Mouse (Mus musculus) spleen, adult 2 months (tissue): ENCODE data around the gene Neurod2. TPM values are rescaled to one million over a fixed set of nuclear protein-coding genes. Genes with fewer than 3 reads are reported as not detected.

Source experiments
- DNase-seq, 2 experiments: peaks; one replicate each; pipeline versions ENCODE4 v3.0.0 to v3.0.0-alpha.2; 2012 to 2021; ENCODE audit warnings: low spot score in 2 of 2, low read depth in 1 of 2
- H3K27ac ChIP-seq: fragments of 200-500 bp; 2 replicates; pipeline ENCODE4 v1.5.1; 2012; ENCODE audit warnings: low read length, inconsistent platforms; ENCODE audit not compliant: insufficient read depth
- H3K27me3 ChIP-seq: fragments of 200-500 bp; 2 replicates; pipeline ENCODE4 v1.6.1; 2012; ENCODE audit warnings: mild to moderate bottlenecking, moderate library complexity, low read length, inconsistent platforms; ENCODE audit not compliant: control insufficient read depth, insufficient read depth
- H3K36me3 ChIP-seq: fragments of 200-500 bp; 2 replicates; pipeline ENCODE4 v1.6.1; 2012; ENCODE audit warnings: mild to moderate bottlenecking, low read length, inconsistent platforms; ENCODE audit not compliant: control insufficient read depth, insufficient read depth
- H3K4me1 ChIP-seq: fragments of 200-500 bp; 2 replicates; pipeline ENCODE4 v1.6.1; 2011; ENCODE audit warnings: inconsistent platforms; ENCODE audit not compliant: control insufficient read depth, insufficient read depth, insufficient read length
- H3K4me3 ChIP-seq: fragments of 200-500 bp; 2 replicates; pipeline ENCODE4 v1.5.1; 2011; ENCODE audit warnings: mild to moderate bottlenecking, inconsistent platforms; ENCODE audit not compliant: insufficient read depth, insufficient read length; ENCODE audit errors: extremely low read depth
- CTCF ChIP-seq: fragments of 200-500 bp; IDR thresholded peaks from 2 replicates; pipeline ENCODE4 v1.5.1; 2011; ENCODE audit warnings: mild to moderate bottlenecking, inconsistent platforms; ENCODE audit not compliant: insufficient read depth, insufficient read length, insufficient replicate concordance; ENCODE audit errors: extremely low read depth
- POLR2A ChIP-seq: fragments of 200-500 bp; IDR thresholded peaks from 2 replicates; pipeline ENCODE4 v1.6.1; 2011; ENCODE audit warnings: low read depth, low read length, inconsistent platforms
- WGBS: fragments of 180-500 bp; shearing (Covaris S2); methylation state at CpG from one replicate; pipeline ENCODE4 v1.1.7; 2018; 5-methylcytosine and 5-hydroxymethylcytosine counted together
- polyA plus RNA-seq: library from polyadenylated mRNA; depleted of rRNA; stranded (reverse); fragments of >200 nt; gene quantifications from 2 replicates; pipeline ENCODE4 v1.2.3, GENCODE M21; 2012

The Neurod2 gene
- polyA plus RNA-seq, 1 experiment: not detected

DNA sequence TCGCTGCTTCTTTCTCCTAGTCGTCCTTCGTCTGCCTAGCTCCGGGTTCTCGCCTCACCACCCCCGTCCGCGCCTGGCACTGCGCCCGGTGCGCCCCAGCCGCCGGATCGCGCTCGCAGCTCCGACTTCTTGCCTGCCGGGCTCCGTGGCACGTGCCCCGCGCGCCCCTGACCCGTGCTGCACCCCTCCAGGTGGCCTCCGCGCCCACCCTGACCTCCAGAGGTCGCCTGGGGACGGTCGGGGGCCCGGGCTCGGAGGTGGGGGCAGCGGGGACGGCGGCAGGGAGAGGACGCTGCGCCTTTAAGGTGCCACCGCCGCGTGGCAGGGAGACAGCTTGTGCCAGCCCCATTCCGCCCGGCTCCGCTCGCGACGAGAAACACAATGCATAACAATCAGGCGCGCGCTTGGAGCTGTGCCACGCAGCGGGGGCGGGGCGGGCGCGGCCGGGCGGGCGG is 9.1 kb upstream of the Neurod2 start:
- WGBS: 2% methylated on average over 45 of the region's 57 CpGs
- Histone ChIP-seq H3K4me3 (peak overlapping the region; percentile 36; the same call in 1 of the 2 replicates), H3K36me3 (no peaks in the 10 kb centered on the region), H3K4me1 (peaks cover 14% of the 10 kb centered on the region), H3K27me3 (peaks cover 29% of the 10 kb centered on the region), H3K27ac (no peak overlapping the region)
- DNase-seq: no peak
- TF ChIP-seq CTCF: no peak

DNA sequence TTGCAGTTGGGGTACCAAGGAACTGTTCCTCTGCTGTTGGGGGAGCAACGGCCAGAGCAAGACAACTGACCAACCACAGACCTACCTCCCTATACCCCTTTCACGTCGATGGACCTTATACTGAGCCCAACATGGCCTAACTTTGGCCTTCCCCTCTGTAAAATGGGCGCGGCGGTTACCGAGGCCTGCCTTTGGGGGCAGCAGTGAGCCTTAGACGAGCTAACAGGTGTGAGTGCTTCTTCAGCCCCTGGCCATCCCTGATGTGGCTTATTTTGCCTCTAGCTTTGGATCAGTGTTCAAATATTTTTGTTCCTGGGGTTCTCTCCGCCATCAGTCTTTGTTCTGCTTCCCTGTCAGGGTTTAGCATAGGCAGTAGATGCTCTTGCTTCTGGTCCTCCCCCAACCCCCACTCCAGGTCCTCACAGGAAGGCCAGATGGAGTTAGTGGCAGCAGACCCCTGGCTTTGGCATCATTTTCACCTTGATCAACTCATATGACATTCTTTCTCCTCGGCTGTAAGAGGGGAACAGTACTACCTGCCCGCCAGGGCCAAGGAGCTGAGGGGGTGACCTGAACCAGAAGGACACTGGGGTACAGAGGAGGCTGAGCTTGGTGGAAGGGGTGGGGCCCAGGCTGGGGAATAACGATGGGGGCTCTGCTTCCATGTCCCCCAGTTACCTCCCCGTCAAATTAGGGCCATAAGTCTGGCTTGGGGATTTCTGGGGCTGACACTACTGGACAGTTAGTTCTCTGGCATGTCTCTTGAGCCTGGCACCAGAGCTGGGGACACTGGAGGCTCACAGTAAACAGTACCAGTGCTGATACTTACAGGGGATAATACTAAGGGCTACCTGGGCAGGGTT is 7.0 kb upstream of the Neurod2 start:
- 24% methylated on average over 13 of the region's 13 CpGs for WGBS
- Histone ChIP-seq H3K27ac (no peak overlapping the region), H3K36me3 (no peaks in the 10 kb centered on the region), H3K4me1 (peaks cover 14% of the 10 kb centered on the region), H3K4me3 (no peak overlapping the region), H3K27me3 (peaks cover 29% of the 10 kb centered on the region)
- TF ChIP-seq CTCF: peak; percentile 52; the same call in 1 of the 2 replicates
- TF ChIP-seq POLR2A: no peak
- DNase-seq: peak in 1 of 2 experiments; percentile 51

DNA sequence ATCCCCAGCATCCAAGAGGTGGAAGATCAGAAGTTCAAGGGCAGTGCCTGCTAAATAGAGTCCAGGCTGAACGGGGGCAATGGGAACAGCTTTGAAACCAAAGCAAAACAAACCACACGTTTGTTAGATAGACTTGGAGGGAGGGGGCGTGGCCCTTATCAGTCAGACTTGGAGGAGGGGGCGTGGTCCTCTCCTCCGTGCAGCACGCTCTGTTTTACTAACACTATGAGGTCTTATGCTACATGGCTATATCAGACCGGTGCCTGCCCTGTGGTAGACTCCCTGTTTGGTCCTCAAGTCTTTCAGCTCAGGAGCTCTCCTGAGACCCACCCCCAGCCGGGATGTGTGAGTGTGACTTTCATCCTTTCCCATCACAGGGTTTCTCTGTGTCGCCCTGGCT is 5.8 kb upstream of the Neurod2 start:
- Histone ChIP-seq H3K4me1 (peaks cover 13% of the 10 kb centered on the region), H3K27ac (no peak overlapping the region), H3K27me3 (peaks cover 29% of the 10 kb centered on the region), H3K4me3 (no peak overlapping the region), H3K36me3 (no peaks in the 10 kb centered on the region)
- WGBS: 13% methylated on average over 9 of the region's 9 CpGs
- DNase-seq: no peak
- TF ChIP-seq POLR2A (no peak), CTCF (no peak)

DNA sequence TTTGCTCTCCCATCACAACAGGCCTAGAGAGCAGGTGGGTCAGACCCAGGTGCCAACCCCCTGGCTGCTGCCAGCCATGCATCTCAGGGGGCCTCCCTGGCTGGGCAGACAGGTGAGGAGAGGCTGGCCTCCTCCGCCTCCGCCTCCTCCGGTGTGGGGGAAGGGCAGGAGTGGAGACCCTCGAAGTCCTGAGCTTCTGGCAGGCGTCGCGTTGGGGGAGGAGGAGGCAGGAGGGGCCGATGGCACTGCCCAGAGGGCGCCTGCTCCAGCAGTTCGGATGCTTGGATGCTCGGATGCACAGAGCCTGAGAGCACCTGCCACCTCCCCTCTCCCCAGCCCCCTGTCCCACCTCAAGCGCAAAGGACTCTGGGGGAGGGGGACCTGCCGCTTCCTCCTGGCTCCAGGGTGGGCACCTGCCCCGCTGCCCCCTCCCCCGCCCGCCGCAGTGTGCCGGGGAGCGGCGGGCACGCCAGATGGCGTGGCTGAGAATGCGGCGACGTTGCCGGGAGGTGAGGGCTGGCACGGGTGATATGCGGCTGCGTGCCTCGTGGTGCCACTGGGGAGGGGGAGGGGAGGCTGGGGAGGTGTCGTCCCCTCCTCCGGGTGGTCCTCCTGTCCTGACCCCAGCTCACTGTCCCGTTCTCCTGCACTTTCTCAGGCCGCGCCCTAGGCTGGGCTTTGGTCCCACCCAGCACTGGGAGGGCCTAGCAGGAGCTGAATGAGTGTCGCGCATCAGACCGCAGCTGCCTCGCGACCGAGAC is 4.7 kb upstream of the Neurod2 start:
- Histone ChIP-seq H3K27me3 (peaks cover 31% of the 10 kb centered on the region), H3K27ac (no peak overlapping the region), H3K4me3 (no peak overlapping the region), H3K4me1 (peaks cover 10% of the 10 kb centered on the region), H3K36me3 (no peaks in the 10 kb centered on the region)
- 5% methylated on average over 37 of the region's 41 CpGs for WGBS
- DNase-seq: no peak
- TF ChIP-seq CTCF (no peak), POLR2A (no peak)

DNA sequence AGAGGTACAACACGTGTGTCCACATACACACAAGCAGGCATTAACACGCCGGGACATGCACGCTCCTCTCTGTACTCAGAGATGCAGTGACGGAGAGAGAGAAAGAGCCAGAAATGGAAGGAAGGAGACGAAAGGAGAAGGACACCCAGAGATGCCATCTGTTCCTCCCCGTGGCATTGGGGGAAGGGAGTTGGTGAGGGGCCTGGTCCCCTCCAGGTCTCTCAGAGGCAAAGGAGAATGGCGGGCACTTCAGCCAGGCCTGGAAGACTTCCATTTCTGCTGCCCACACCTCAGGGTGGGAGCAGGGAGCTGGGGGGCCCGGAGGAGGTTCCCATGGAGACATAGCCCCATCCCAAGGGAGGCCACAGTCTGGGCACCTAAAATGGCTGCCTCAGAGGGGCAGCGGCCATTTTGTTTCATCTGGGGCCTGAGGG is 3.8 kb upstream of the Neurod2 start:
- 76% methylated on average over 10 of the region's 10 CpGs for WGBS
- H3K4me3 ChIP-seq: no peak overlapping the region
- no peak for DNase-seq
- peaks cover 6% of the 10 kb centered on the region for H3K4me1 ChIP-seq
- no peak for TF ChIP-seq CTCF
- TF ChIP-seq POLR2A: no peak
- H3K27me3 ChIP-seq: peaks cover 32% of the 10 kb centered on the region
- no peaks in the 10 kb centered on the region for H3K36me3 ChIP-seq
- H3K27ac ChIP-seq: no peak overlapping the region

DNA sequence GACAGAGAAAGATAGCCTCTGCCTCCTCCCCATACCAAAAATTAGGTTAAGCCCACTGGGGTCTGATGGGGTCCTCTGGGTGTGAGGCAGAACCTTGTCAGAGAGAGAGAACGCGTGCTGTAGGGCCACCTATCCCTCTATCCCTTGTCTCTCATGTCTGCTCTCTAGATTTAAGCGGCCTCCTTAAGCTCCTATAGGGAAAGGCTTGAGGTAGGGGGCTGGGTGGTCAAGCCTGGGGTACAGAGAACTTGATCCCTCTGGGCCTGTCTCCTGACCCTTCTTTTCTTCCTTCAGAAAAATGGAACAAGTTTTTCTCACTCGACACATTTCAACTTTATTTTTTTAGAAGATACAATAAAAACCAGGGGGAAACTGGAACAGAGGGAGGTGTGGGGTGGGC is 3.4 kb upstream of the Neurod2 start:
- H3K4me1 ChIP-seq: peaks cover 10% of the 10 kb centered on the region
- peaks cover 34% of the 10 kb centered on the region for H3K27me3 ChIP-seq
- whole genome bisulfite sequencing: 69% methylated on average over 4 of the region's 4 CpGs

More for the DNA sequence above, 3.4 kb upstream of the Neurod2 start:
- H3K4me3 ChIP-seq: no peak overlapping the region
- no peak for DNase-seq
- no peaks in the 10 kb centered on the region for H3K36me3 ChIP-seq
- TF ChIP-seq POLR2A (no peak), CTCF (no peak)
- H3K27ac ChIP-seq: no peak overlapping the region
